Mouse (Mus musculus) midbrain, embryonic 14.5 days (tissue): ENCODE data around the gene Frrs1. TPM values are rescaled to one million over a fixed set of nuclear protein-coding genes. Genes with fewer than 3 reads are reported as not detected.
A peak's percentile ranks its signal among the peaks of the same experiment; 100 is the strongest.

Experiments
- ATAC-seq: fragments of 200-750 bp; cut with Nextera tagmentation; 2 replicates; pipeline ENCODE4 v1.8.0; 2017; ENCODE audit warnings: moderate number of reproducible peaks, moderate library complexity; ENCODE audit not compliant: low FRiP score, low TSS enrichment
- DNase-seq: peaks from one replicate; pipeline ENCODE4 v3.0.0-alpha.2; 2015
- H3K27ac ChIP-seq: fragments of 300-500 bp; sonication (generic); replicated peaks from 2 replicates; pipeline ENCODE4 v1.5.1; 2014; ENCODE audit warnings: mild to moderate bottlenecking, low read depth, low read length, moderate library complexity
- H3K27me3 ChIP-seq: fragments of 300-500 bp; sonication (generic); 2 replicates; pipeline ENCODE4 v1.6.1; 2014; ENCODE audit warnings: low read length, control low read depth, mixed read lengths; ENCODE audit not compliant: control insufficient read depth, insufficient read depth
- H3K36me3 ChIP-seq: fragments of 300-500 bp; sonication (generic); 2 replicates; pipeline ENCODE4 v1.6.1; 2014; ENCODE audit warnings: low read length, control low read depth; ENCODE audit not compliant: control insufficient read depth, insufficient read depth
- H3K4me1 ChIP-seq: fragments of 300-500 bp; sonication (generic); 2 replicates; pipeline ENCODE4 v1.6.1; 2014; ENCODE audit warnings: mild to moderate bottlenecking, antibody characterized with exemption, low read length, control low read depth; ENCODE audit not compliant: control insufficient read depth, insufficient read depth
- H3K4me2 ChIP-seq: fragments of 300-500 bp; sonication (generic); 2 replicates; pipeline ENCODE4 v1.6.1; 2014; ENCODE audit warnings: mild to moderate bottlenecking, low read length, moderate library complexity
- H3K4me3 ChIP-seq: fragments of 300-500 bp; sonication (generic); replicated peaks from 2 replicates; pipeline ENCODE4 v1.5.1; 2014; ENCODE audit warnings: low read depth, low read length
- H3K9ac ChIP-seq: fragments of 300-500 bp; sonication (generic); replicated peaks from 2 replicates; pipeline ENCODE4 v1.6.1; 2014; ENCODE audit warnings: mild to moderate bottlenecking, low read length, moderate library complexity
- H3K9me3 ChIP-seq: fragments of 300-500 bp; sonication (generic); 2 replicates; pipeline ENCODE4 v1.6.1; 2016; ENCODE audit warnings: low read length, control low read depth, mixed read lengths; ENCODE audit not compliant: control insufficient read depth
- WGBS: fragments of 180-500 bp; shearing (Covaris S2); extraction: QIAGEN DNeasy Blood & Tissue Kit; methylation state at CpG from one replicate; pipeline ENCODE4 v1.1.7; 2014; 5-methylcytosine and 5-hydroxymethylcytosine counted together
- polyA plus RNA-seq: library from polyadenylated mRNA; unstranded; fragments of >200 nt; fragmentation: Nextera tagmentation; extraction: Ambion mirVana; gene quantifications from 2 replicates; pipeline ENCODE4 v1.2.1, GENCODE M21; 2014

Frrs1 gene
- polyA plus RNA-seq, 1 experiment from 2014 or later = 5.6 TPM

DNA sequence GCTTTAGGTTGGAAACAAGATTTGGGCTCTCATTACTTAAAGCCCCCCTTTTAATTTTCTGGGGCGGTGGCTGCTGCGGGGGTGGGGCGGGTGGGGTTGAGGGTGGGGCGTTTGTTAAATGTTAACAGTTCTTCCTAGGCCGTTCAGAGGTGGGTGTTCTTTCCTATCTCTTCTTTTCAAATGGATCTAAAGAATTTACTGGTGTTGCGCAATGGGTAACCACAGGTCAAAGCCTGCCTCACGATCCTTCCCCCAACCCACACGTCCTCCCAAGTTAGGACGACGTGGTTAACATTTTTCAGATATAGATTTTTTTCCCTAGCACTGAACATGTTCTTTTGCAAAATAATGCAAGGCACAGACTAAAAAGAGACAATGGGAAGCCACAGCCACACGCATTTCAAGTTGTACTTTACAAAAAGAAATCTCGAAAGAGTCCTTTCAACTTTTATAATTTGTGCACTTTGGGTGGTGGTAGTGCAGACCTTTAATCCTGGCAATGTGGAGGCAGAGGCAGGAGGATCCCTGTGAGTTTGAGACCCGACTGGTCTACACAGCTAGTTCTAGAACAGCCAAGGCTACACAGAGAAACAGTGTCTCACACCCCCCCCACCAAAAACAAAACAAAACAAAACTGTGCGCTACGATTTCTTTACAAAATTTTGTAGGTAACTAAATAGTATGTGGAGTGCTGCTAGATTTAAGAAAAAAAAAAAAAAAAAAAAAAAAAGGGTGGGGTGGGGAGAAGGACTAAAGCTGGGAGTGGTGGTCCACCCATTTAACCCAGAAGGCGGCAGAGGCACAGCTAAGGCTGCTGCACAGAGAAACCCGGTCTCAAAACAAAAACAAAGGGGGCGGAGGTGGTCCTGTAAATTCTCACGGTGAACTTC is 1.3 kb downstream of the Frrs1 start:
- WGBS = 79% methylated on average over 19 of the region's 19 CpGs
- no peaks in the 10 kb centered on the region for H3K36me3 ChIP-seq
- ATAC-seq = peak; percentile 27; the same call in 1 of the 2 replicates
- H3K27me3 ChIP-seq = no peaks in the 10 kb centered on the region
- H3K9ac ChIP-seq = no peak overlapping the region
- no peaks in the 10 kb centered on the region for H3K9me3 ChIP-seq
- H3K4me2 ChIP-seq = peak overlapping the region; percentile 90
- no peak for DNase-seq
- H3K27ac ChIP-seq = no peak overlapping the region
- H3K4me3 ChIP-seq = peak overlapping the region; percentile 48
- no peaks in the 10 kb centered on the region for H3K4me1 ChIP-seq

DNA sequence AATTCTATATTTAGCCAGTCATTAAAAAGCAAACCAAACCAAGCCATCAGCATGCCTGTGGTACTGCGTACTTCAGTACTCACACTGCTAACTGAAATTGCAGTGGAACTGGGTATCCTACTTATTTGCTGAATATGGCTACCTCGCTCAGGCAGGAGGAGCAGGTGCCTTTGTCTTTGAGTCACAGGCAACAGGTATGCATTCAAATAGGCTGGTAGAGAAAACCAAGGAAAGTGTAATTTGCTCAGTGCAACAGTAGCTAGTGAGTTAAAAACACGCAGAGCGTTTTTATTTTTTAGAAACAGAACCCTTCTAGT is 1.9 kb downstream of the Frrs1 start:
- WGBS = 12% methylated on average over 4 of the region's 4 CpGs
- DNase-seq (no peak), ATAC-seq (peak; percentile 69; the same call in 1 of the 2 replicates)
- no peaks in the 10 kb centered on the region for H3K27me3 ChIP-seq
- H3K4me2 ChIP-seq = peak overlapping the region; percentile 90
- no peaks in the 10 kb centered on the region for H3K36me3 ChIP-seq
- H3K4me1 ChIP-seq = no peaks in the 10 kb centered on the region
- no peaks in the 10 kb centered on the region for H3K9me3 ChIP-seq
- H3K9ac ChIP-seq = peak overlapping the region; percentile 51
- H3K27ac ChIP-seq = no peak overlapping the region
- H3K4me3 ChIP-seq = peak overlapping the region; percentile 48

DNA sequence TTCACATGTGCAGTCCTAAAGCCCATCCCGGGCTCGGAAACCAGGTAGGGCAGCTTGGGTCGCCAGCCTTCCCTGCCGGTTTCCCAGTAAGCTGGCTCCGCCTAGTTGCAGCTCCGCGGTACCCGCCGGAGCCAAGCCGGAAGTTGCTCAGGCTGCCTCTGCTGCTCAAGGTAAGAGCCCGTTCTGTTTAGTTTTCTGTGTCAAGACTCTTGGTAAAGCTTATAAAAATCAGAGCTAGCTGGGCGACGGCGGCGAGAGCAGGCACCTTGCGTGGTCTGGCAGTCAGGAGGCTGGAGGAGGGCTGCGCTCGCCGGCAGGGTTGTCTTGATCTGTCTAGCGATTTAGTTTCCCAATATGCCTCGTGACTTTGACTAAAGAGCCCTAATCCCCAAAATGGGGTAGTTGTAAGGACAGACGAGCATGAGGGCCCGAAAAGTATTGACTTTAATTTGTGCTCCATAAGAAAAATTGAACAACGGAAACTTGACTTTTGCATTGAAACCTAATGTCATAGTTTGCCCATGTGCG is 2.3 kb downstream of the Frrs1 start:
- peak; percentile 81 for DNase-seq
- Histone ChIP-seq H3K4me2 (peak overlapping the region; percentile 90), H3K27me3 (no peaks in the 10 kb centered on the region), H3K9ac (peak overlapping the region; percentile 51), H3K36me3 (no peaks in the 10 kb centered on the region), H3K27ac (no peak overlapping the region), H3K4me1 (no peaks in the 10 kb centered on the region), H3K4me3 (peak overlapping the region; percentile 48), H3K9me3 (no peaks in the 10 kb centered on the region)
- ATAC-seq = peak; percentile 63; the same call in 1 of the 2 replicates
- WGBS = 2% methylated on average over 25 of the region's 25 CpGs

DNA sequence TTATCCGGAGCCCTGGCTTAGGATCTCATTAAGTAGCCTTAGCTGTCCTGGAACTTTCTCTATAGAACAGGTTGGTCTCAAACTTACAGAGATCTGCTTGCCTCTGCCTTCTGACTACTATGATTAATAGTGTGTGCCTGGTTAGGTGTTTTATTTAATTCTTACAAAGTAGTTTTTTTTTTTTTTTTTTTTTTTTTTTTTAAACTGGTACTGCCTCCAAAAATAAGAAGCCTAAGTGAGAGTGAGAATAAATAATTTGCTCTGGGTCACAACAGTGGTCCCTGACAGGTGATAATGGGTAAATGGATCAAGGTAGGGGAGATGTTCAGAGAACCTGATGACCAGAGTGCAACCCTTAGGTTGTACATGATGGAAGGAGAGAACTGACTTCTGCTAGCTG is 3.4 kb downstream of the Frrs1 start:
- DNase-seq (no peak), ATAC-seq (no peak)
- WGBS = 80% methylated on average over 1 of the region's 1 CpGs
- Histone ChIP-seq H3K27me3 (no peaks in the 10 kb centered on the region), H3K9ac (no peak overlapping the region), H3K4me3 (no peak overlapping the region), H3K36me3 (no peaks in the 10 kb centered on the region), H3K4me1 (no peaks in the 10 kb centered on the region), H3K9me3 (no peaks in the 10 kb centered on the region), H3K4me2 (no peak overlapping the region), H3K27ac (no peak overlapping the region)

DNA sequence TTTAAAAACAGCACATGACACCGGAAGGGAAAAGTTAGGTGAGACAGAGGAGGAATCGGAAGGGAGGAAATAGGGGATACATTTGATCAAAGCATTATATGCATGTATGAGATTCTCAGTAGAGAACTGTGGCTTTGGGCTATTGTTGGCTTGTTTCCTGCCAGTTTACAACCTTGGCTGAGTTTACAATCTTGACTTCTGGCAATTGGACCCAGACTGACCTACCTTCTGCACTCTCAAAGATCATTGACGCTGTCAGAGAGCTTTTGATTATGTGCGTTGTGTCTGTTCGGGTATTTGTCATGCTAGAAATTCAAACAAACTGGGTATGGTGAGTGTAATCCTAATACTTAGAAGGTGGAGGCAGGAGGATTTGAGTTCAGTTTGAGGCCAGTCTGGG is 5.2 kb downstream of the Frrs1 start:
- ATAC-seq = no peak
- DNase-seq = no peak
- no peak overlapping the region for H3K9ac ChIP-seq
- H3K9me3 ChIP-seq = no peaks in the 10 kb centered on the region
- no peak overlapping the region for H3K27ac ChIP-seq
- no peak overlapping the region for H3K4me2 ChIP-seq
- no peak overlapping the region for H3K4me3 ChIP-seq
- H3K27me3 ChIP-seq = no peaks in the 10 kb centered on the region
- H3K36me3 ChIP-seq = no peaks in the 10 kb centered on the region
- H3K4me1 ChIP-seq = no peaks in the 10 kb centered on the region
- 90% methylated on average over 5 of the region's 5 CpGs for WGBS

DNA sequence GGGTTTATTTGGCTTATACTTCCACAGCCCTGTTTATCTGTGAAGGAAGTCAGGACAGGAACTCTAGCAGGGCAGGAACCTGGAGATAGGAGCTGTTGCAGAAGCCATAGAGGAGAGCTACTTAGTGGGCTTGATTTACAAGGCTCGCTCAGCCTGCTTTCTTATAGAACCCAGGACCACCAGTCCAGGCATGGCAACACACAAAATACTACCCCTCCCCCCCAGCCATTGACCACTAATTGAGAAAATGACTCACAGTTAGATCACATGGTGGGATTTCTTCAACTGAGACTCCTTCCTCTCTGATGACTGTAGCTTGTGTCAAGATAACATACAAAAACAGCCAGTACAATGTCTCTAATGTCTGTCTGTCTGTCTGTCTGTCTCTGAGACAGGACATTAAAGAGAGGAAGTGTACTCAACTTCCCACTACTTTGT is 6.0 kb downstream of the Frrs1 start:
- no peak for DNase-seq
- H3K27ac ChIP-seq = no peak overlapping the region
- no peak overlapping the region for H3K9ac ChIP-seq
- no peaks in the 10 kb centered on the region for H3K9me3 ChIP-seq
- H3K27me3 ChIP-seq = no peaks in the 10 kb centered on the region
- 82% methylated on average over 1 of the region's 1 CpGs for WGBS
- no peaks in the 10 kb centered on the region for H3K36me3 ChIP-seq
- no peaks in the 10 kb centered on the region for H3K4me1 ChIP-seq
- ATAC-seq = no peak
- no peak overlapping the region for H3K4me3 ChIP-seq
- H3K4me2 ChIP-seq = no peak overlapping the region

DNA sequence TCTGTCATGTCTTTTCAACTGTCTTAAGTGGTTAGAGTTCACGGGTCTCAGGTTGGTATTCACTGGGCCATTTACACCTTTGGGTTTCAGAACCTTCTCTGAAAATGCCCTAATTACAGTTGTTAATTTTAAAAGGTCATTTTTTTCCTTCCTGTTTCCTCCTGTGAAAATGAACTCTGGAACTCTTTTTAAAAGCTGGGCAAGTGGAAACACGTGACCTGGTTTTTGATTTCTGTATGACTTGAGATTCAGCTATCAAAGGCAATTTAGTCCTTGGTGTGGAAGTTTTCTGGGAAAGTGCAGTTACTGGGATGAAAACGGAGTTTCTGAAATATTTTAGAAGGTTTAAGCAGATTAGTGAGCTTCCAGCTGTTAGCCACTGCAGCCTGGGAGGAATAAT is 11.1 kb downstream of the Frrs1 start:
- 43% methylated on average over 3 of the region's 3 CpGs for WGBS
- H3K27ac ChIP-seq = no peak overlapping the region
- H3K4me2 ChIP-seq = no peak overlapping the region
- no peaks in the 10 kb centered on the region for H3K27me3 ChIP-seq
- no peak overlapping the region for H3K9ac ChIP-seq
- no peaks in the 10 kb centered on the region for H3K4me1 ChIP-seq
- H3K4me3 ChIP-seq = no peak overlapping the region
- no peak for DNase-seq
- no peak for ATAC-seq
- no peaks in the 10 kb centered on the region for H3K36me3 ChIP-seq
- H3K9me3 ChIP-seq = no peaks in the 10 kb centered on the region

DNA sequence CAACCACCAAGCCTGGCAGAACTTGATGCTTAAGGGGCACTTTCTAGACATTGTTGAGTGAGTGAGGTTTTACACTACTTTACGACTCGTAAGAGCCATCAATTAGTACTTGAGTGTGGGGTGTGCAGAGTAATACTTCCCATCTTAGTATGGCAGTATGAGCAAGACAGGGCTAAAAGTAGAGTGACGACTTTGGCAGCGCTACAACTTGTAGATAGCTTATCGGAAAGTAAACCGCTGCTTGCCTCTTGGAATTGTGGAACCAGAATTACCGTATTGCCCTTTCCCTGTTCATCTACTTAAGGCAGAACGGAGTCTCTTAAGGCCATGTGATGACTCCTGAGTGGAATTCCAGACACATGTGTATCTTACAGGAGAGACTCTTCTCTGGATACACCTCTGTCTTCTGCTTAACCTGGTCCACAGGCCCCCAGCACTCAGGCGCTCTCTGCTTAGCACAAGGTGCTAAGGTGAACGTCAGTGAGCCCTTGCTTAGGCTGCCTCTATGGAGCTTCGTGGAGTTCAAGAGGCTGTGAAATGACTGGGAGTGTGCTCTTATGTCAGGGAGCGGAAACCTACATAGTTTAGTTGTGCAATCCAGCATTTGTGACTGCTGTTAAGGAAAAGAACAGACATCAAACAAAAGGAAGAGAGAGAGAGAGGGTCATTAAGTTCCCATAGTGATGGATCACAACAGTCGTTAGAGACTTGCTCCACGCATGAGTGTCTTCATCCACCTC is 23.1 kb downstream of the Frrs1 start:
- H3K9ac ChIP-seq = no peak overlapping the region
- DNase-seq (no peak), ATAC-seq (no peak)
- H3K9me3 ChIP-seq = no peaks in the 10 kb centered on the region
- no peaks in the 10 kb centered on the region for H3K27me3 ChIP-seq
- H3K27ac ChIP-seq = no peak overlapping the region
- no peak overlapping the region for H3K4me3 ChIP-seq
- no peaks in the 10 kb centered on the region for H3K36me3 ChIP-seq
- H3K4me1 ChIP-seq = no peaks in the 10 kb centered on the region
- 93% methylated on average over 14 of the region's 14 CpGs for WGBS
- no peak overlapping the region for H3K4me2 ChIP-seq
